Mouse (Mus musculus) heart, embryonic 14.5 days (tissue): Measurements from ENCODE around the gene Pgs1. TPM values are rescaled to one million over a fixed set of nuclear protein-coding genes. Genes with fewer than 3 reads are reported as not detected.

Source experiments
- ATAC-seq: fragments of 200-750 bp; cut with Nextera tagmentation; 2 replicates; pipeline ENCODE4 v1.8.0; 2017; ENCODE audit warnings: low read depth, moderate TSS enrichment; ENCODE audit not compliant: insufficient number of reproducible peaks, insufficient read depth, low FRiP score
- H3K27ac ChIP-seq, 2 experiments: fragments of 200-500 bp in 1 of 2; fragments of 300-500 bp in 1 of 2; sonication (generic) in 1 of 2; replicated peaks in 1 of 2; 2 replicates each; pipeline ENCODE4 v1.5.1; 2012 to 2014; ENCODE audit warnings: low read depth in 2 of 2, low read length in 2 of 2, control low read depth in 1 of 2, mild to moderate bottlenecking in 1 of 2, mixed read lengths in 1 of 2; ENCODE audit not compliant: control insufficient read depth in 1 of 2, insufficient read depth in 1 of 2
- H3K27me3 ChIP-seq: fragments of 300-500 bp; sonication (generic); 2 replicates; pipeline ENCODE4 v1.6.1; 2014; ENCODE audit warnings: mild to moderate bottlenecking, low read length, control low read depth; ENCODE audit not compliant: control insufficient read depth, insufficient read depth
- H3K36me3 ChIP-seq: fragments of 300-500 bp; sonication (generic); 2 replicates; pipeline ENCODE4 v1.6.1; 2014; ENCODE audit warnings: mild to moderate bottlenecking, control low read depth, low read length, mixed read lengths; ENCODE audit not compliant: control insufficient read depth, insufficient read depth
- H3K4me1 ChIP-seq, 2 experiments: fragments of 200-500 bp in 1 of 2; fragments of 300-500 bp in 1 of 2; sonication (generic) in 1 of 2; 2 replicates each; pipeline ENCODE4 v1.6.1; 2012 to 2014; ENCODE audit warnings: low read length in 2 of 2, control low read depth in 1 of 2, mixed read lengths in 1 of 2; ENCODE audit not compliant: control insufficient read depth in 2 of 2, insufficient read depth in 2 of 2
- H3K4me2 ChIP-seq: fragments of 300-500 bp; sonication (generic); 2 replicates; pipeline ENCODE4 v1.6.1; 2014; ENCODE audit warnings: mild to moderate bottlenecking, low read length
- H3K4me3 ChIP-seq, 2 experiments: fragments of 200-500 bp in 1 of 2; fragments of 300-500 bp in 1 of 2; sonication (generic) in 1 of 2; 2 replicates each; pipeline ENCODE4 v1.5.1; 2012 to 2014; ENCODE audit warnings: low read length in 2 of 2, mild to moderate bottlenecking in 2 of 2, control low read depth in 1 of 2, low read depth in 1 of 2, moderate library complexity in 1 of 2; ENCODE audit not compliant: control insufficient read depth in 1 of 2, insufficient read depth in 1 of 2
- H3K9ac ChIP-seq: fragments of 300-500 bp; sonication (generic); 2 replicates; pipeline ENCODE4 v1.6.1; 2014; ENCODE audit warnings: mild to moderate bottlenecking, low read length
- H3K9me3 ChIP-seq: fragments of 300-500 bp; sonication (generic); 2 replicates; pipeline ENCODE4 v1.6.1; 2016; ENCODE audit warnings: low read length, control low read depth; ENCODE audit not compliant: control insufficient read depth
- WGBS: fragments of 180-500 bp; shearing (Covaris S2); extraction: QIAGEN DNeasy Blood & Tissue Kit; methylation state at CpG from one replicate; pipeline ENCODE4 v1.1.7; 2014; 5-methylcytosine and 5-hydroxymethylcytosine counted together
- polyA plus RNA-seq: library from polyadenylated mRNA; unstranded; fragments of >200 nt; fragmentation: Nextera tagmentation; extraction: Ambion mirVana; gene quantifications from 2 replicates; pipeline ENCODE4 v1.2.1, GENCODE M21; 2014

The Pgs1 gene
- 23.1 TPM in 2 replicates for polyA plus RNA-seq

- Histone ChIP-seq H3K4me2 (peak within 1 kb of the TSS; percentile 71), H3K9ac (peak within 1 kb of the TSS; percentile 89)
- WGBS = 7% methylated on average over 51 of the region's 51 CpGs
Observed at GRCm38 (mm10) chr11:117986126-117987031, at the start of gene Pgs1. Gene Pgs1, plus strand, starts transcription at chr11:117986292.

DNA sequence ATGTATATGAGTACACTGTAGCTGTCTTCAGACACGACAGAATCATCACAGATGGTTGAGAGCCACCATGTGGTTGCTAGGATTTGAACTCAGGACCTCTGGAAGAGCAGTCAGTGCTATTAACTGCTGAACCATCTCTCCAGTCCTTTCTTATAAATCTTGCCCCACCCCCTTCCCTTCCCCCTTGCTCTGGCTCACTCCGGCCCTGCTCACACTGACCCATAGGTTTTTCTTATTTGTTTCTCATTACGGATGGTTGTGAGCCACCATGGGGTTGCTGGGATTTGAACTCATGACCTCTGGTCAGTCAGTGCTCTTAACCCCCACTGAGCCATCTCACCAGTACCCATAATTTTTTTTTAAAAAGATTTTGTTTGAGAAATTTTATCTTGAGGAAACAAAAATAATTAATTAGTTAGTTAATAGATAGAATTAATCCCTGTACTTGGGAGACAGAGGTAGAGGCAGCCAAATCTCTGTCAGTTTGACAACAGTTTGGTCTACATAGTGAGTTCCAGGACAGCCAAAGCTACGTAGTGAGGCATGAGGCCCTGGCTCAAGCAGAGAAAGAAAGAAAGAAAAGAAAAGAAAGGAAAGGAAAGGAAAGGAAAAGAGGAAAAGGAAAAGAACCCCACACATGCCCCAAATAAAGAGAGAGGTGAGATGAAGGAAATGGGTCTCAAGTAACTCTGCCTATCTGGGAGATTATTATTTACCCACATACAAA is 46.9 kb upstream of the Pgs1 start:
- 66% methylated on average over 4 of the region's 4 CpGs for WGBS
- Histone ChIP-seq H3K36me3 (no peaks in the 10 kb centered on the region), H3K27ac (peak overlapping the region; percentile 39 to 69), H3K4me3 (no peak overlapping the region), H3K9ac (no peak overlapping the region), H3K9me3 (no peaks in the 10 kb centered on the region), H3K4me1 (peaks cover 44 to 48% of the 10 kb centered on the region in 2 experiments), H3K4me2 (peak overlapping the region; percentile 9; the same call in 1 of the 2 replicates), H3K27me3 (no peaks in the 10 kb centered on the region)
- no peak for ATAC-seq

More at GRCm38 (mm10) chr11:117986126-117987031, at the start of gene Pgs1:
- Histone ChIP-seq H3K9me3 (no peaks in the 10 kb centered on the region), H3K4me1 (peaks cover 8 to 30% of the 10 kb centered on the region in 2 experiments), H3K27ac (peak within 1 kb of the TSS; percentile 13 to 39; a peak in 2 of 4 replicates), H3K36me3 (no peaks in the 10 kb centered on the region), H3K4me3 (peak within 1 kb of the TSS; percentile 87 to 97), H3K27me3 (no peaks in the 10 kb centered on the region)
- peak; percentile 55 for ATAC-seq

- Histone ChIP-seq H3K27ac (peak overlapping the region; percentile 55 to 69), H3K27me3 (no peaks in the 10 kb centered on the region), H3K4me1 (peaks cover 38 to 41% of the 10 kb centered on the region in 2 experiments), H3K9ac (no peak overlapping the region), H3K36me3 (no peaks in the 10 kb centered on the region), H3K4me2 (peak overlapping the region; percentile 9), H3K4me3 (no peak overlapping the region), H3K9me3 (no peaks in the 10 kb centered on the region)
- WGBS = 5% methylated on average over 7 of the region's 7 CpGs
- peak; percentile 52 for ATAC-seq
Observed at GRCm38 (mm10) chr11:117939741-117940285, 46.3 kb upstream of the Pgs1 start.

- 94% methylated on average over 6 of the region's 6 CpGs for WGBS
Observed at GRCm38 (mm10) chr11:117940881-117941280, 45.2 kb upstream of the Pgs1 start.

GRCm38 (mm10) chr11:117941325-117941834 is 44.7 kb upstream of the Pgs1 start:
- Histone ChIP-seq H3K27ac (no peak overlapping the region), H3K9ac (no peak overlapping the region), H3K4me2 (no peak overlapping the region), H3K4me3 (no peak overlapping the region), H3K4me1 (peaks cover 24 to 26% of the 10 kb centered on the region in 2 experiments), H3K36me3 (no peaks in the 10 kb centered on the region), H3K27me3 (no peaks in the 10 kb centered on the region), H3K9me3 (no peaks in the 10 kb centered on the region)
- no peak for ATAC-seq
- WGBS = 86% methylated on average over 8 of the region's 8 CpGs

More at GRCm38 (mm10) chr11:117940881-117941280, 45.2 kb upstream of the Pgs1 start:
- Histone ChIP-seq H3K4me3 (no peak overlapping the region), H3K36me3 (no peaks in the 10 kb centered on the region), H3K27me3 (no peaks in the 10 kb centered on the region), H3K4me2 (no peak overlapping the region), H3K9ac (no peak overlapping the region), H3K27ac (no peak overlapping the region), H3K9me3 (no peaks in the 10 kb centered on the region), H3K4me1 (peaks cover 29 to 31% of the 10 kb centered on the region in 2 experiments)
- no peak for ATAC-seq

DNA sequence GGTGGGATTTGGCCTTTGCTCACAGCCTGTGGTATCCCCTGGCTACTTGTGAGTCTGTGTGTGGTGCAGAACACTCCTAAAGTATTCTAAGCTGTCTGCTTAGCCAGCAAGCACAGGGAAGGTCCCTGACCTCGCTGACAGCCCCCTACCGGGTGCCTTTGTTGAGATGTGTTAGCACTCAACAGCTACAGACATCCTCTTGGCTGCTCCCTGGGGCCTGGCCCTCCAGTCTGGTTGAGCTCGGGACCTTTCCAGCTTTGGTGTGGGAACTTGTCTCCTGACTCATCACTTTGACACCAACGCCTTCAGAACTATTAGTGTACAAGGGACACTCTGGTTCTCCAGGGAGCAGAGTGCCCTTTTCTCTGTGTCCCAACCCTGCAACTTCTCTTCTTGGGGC is 44.2 kb upstream of the Pgs1 start:
- Histone ChIP-seq H3K27me3 (no peaks in the 10 kb centered on the region), H3K27ac (0 out of 4 replicates have a peak overlapping the region, but pooled peaks of 1 of the 2 experiments have one; percentile 14), H3K9ac (no peak overlapping the region), H3K36me3 (no peaks in the 10 kb centered on the region), H3K4me1 (peaks cover 22% of the 10 kb centered on the region in 2 experiments), H3K4me3 (no peak overlapping the region), H3K4me2 (no peak overlapping the region), H3K9me3 (no peaks in the 10 kb centered on the region)
- WGBS = 11% methylated on average over 4 of the region's 4 CpGs
- ATAC-seq = no peak
